Mouse (Mus musculus): ENCODE results near the gene Runx1. TPM values are rescaled to one million over a fixed set of nuclear protein-coding genes. Genes with fewer than 3 reads are reported as not detected.

Runx1 gene
- polyA plus RNA-seq, 1 experiment from 2014 or later, result 6.4 TPM

GRCm38 (mm10) chr16:92690759-92691158 is 135.2 kb downstream of the Runx1 start:
- no peak for TF ChIP-seq CTCF (IDR thresholded peaks at IDR 0.05; ENCODE audit: low read depth)
- TF ChIP-seq EP300 (optimal IDR thresholded peaks at IDR 0.05), result no peak
- H3K4me1 ChIP-seq (replicated peaks; ENCODE audit: control insufficient read depth, insufficient read depth), result no peaks in the 10 kb centered on the region
- no peak overlapping the region for H3K4me3 ChIP-seq (ENCODE audit: low read depth, low read length)
- H3K4me2 ChIP-seq (replicated peaks; ENCODE audit: low read depth), result no peak overlapping the region
- ATAC-seq (ENCODE audit: low FRiP score, low TSS enrichment), result no peak
- H3K9ac ChIP-seq (ENCODE audit: low read length), result no peak overlapping the region
- no peak overlapping the region for H3K27ac ChIP-seq (replicated peaks)
- H3K27me3 ChIP-seq (ENCODE audit: control insufficient read depth, insufficient read depth, low read length), result no peaks in the 10 kb centered on the region
- DNase-seq (ENCODE audit: low spot score), result no peak
- WGBS, result 63% methylated on average over 7 of the region's 7 CpGs
- H3K9me3 ChIP-seq (ENCODE audit: control insufficient read depth, low read length), result no peaks in the 10 kb centered on the region
- no peaks in the 10 kb centered on the region for H3K36me3 ChIP-seq (ENCODE audit: control insufficient read depth, insufficient read depth, low read length)

- no peak for TF ChIP-seq EP300 (optimal IDR thresholded peaks at IDR 0.05)
- no peak overlapping the region for H3K27ac ChIP-seq (replicated peaks)
- H3K9ac ChIP-seq (ENCODE audit: low read length), result no peak overlapping the region
- DNase-seq (ENCODE audit: low spot score) (no peak), ATAC-seq (ENCODE audit: low FRiP score, low TSS enrichment) (no peak)
- no peaks in the 10 kb centered on the region for H3K9me3 ChIP-seq (ENCODE audit: control insufficient read depth, low read length)
- H3K4me1 ChIP-seq (replicated peaks; ENCODE audit: control insufficient read depth, insufficient read depth), result no peaks in the 10 kb centered on the region
- H3K4me3 ChIP-seq (ENCODE audit: low read depth, low read length), result no peak overlapping the region
- no peak overlapping the region for H3K4me2 ChIP-seq (replicated peaks; ENCODE audit: low read depth)
- 91% methylated on average over 21 of the region's 21 CpGs for WGBS
- no peaks in the 10 kb centered on the region for H3K36me3 ChIP-seq (ENCODE audit: control insufficient read depth, insufficient read depth, low read length)
- H3K27me3 ChIP-seq (ENCODE audit: control insufficient read depth, insufficient read depth, low read length), result no peaks in the 10 kb centered on the region
These were observed 137.0 kb downstream of the Runx1 start for GRCm38 (mm10) chr16:92688941-92689340.

GRCm38 (mm10) chr16:92686978-92687377 is 139.0 kb downstream of the Runx1 start:
- ATAC-seq (ENCODE audit: low FRiP score, low TSS enrichment) (peak; percentile 92), DNase-seq (ENCODE audit: low spot score) (peak; percentile 85)
- Histone ChIP-seq H3K27ac (replicated peaks) (peak overlapping the region; percentile 75), H3K36me3 (ENCODE audit: control insufficient read depth, insufficient read depth, low read length) (no peaks in the 10 kb centered on the region), H3K9me3 (ENCODE audit: control insufficient read depth, low read length) (no peaks in the 10 kb centered on the region), H3K4me2 (replicated peaks; ENCODE audit: low read depth) (no peak overlapping the region), H3K9ac (ENCODE audit: low read length) (no peak overlapping the region), H3K27me3 (ENCODE audit: control insufficient read depth, insufficient read depth, low read length) (no peaks in the 10 kb centered on the region), H3K4me3 (ENCODE audit: low read depth, low read length) (no peak overlapping the region), H3K4me1 (replicated peaks; ENCODE audit: control insufficient read depth, insufficient read depth) (0 out of 2 replicates have a peak, but pooled peaks cover 4% of the 10 kb centered on the region)
- WGBS, result 64% methylated on average over 10 of the region's 10 CpGs
- TF ChIP-seq EP300 (optimal IDR thresholded peaks at IDR 0.05) (no peak), CTCF (IDR thresholded peaks at IDR 0.05; ENCODE audit: low read depth) (no peak)

- 41% methylated on average over 6 of the region's 6 CpGs for WGBS
- peak overlapping the region; percentile 73 for H3K27ac ChIP-seq (replicated peaks)
- H3K36me3 ChIP-seq (ENCODE audit: control insufficient read depth, insufficient read depth, low read length), result no peaks in the 10 kb centered on the region
- no peaks in the 10 kb centered on the region for H3K27me3 ChIP-seq (ENCODE audit: control insufficient read depth, insufficient read depth, low read length)
- H3K4me3 ChIP-seq (ENCODE audit: low read depth, low read length), result no peak overlapping the region
- DNase-seq (ENCODE audit: low spot score), result peak; percentile 62
- H3K4me1 ChIP-seq (replicated peaks; ENCODE audit: control insufficient read depth, insufficient read depth), result 0 out of 2 replicates have a peak, but pooled peaks cover 4% of the 10 kb centered on the region
- 0 out of 2 replicates have a peak overlapping the region, but pooled peaks have one; percentile 35 for H3K9ac ChIP-seq (ENCODE audit: low read length)
- ATAC-seq (ENCODE audit: low FRiP score, low TSS enrichment), result 0 out of 2 replicates have a peak, but pooled peaks have one; percentile 35
- no peak overlapping the region for H3K4me2 ChIP-seq (replicated peaks; ENCODE audit: low read depth)
- H3K9me3 ChIP-seq (ENCODE audit: control insufficient read depth, low read length), result no peaks in the 10 kb centered on the region
- no peak for TF ChIP-seq CTCF (IDR thresholded peaks at IDR 0.05; ENCODE audit: low read depth)
- no peak for TF ChIP-seq EP300 (optimal IDR thresholded peaks at IDR 0.05)
These were observed 140.1 kb downstream of the Runx1 start for GRCm38 (mm10) chr16:92685766-92686315.

GRCm38 (mm10) chr16:92684423-92685211 is 141.3 kb downstream of the Runx1 start:
- DNase-seq (ENCODE audit: low spot score), result no peak
- Histone ChIP-seq H3K4me2 (replicated peaks; ENCODE audit: low read depth) (0 out of 2 replicates have a peak overlapping the region, but pooled peaks have one; percentile 5), H3K27ac (replicated peaks) (peak overlapping the region; percentile 69), H3K4me3 (ENCODE audit: low read depth, low read length) (no peak overlapping the region), H3K36me3 (ENCODE audit: control insufficient read depth, insufficient read depth, low read length) (no peaks in the 10 kb centered on the region), H3K4me1 (replicated peaks; ENCODE audit: control insufficient read depth, insufficient read depth) (0 out of 2 replicates have a peak, but pooled peaks cover 4% of the 10 kb centered on the region), H3K27me3 (ENCODE audit: control insufficient read depth, insufficient read depth, low read length) (no peaks in the 10 kb centered on the region), H3K9ac (ENCODE audit: low read length) (no peak overlapping the region), H3K9me3 (ENCODE audit: control insufficient read depth, low read length) (no peaks in the 10 kb centered on the region)
- TF ChIP-seq EP300 (optimal IDR thresholded peaks at IDR 0.05) (no peak), CTCF (IDR thresholded peaks at IDR 0.05; ENCODE audit: low read depth) (no peak)
- peak; percentile 26; the same call in 1 of the 2 replicates for ATAC-seq (ENCODE audit: low FRiP score, low TSS enrichment)
- 38% methylated on average over 21 of the region's 21 CpGs for WGBS

- no peak for DNase-seq (ENCODE audit: low spot score)
- no peak for ATAC-seq (ENCODE audit: low FRiP score, low TSS enrichment)
- H3K36me3 ChIP-seq (ENCODE audit: control insufficient read depth, insufficient read depth, low read length), result no peaks in the 10 kb centered on the region
- H3K4me3 ChIP-seq (ENCODE audit: low read depth, low read length), result no peak overlapping the region
- H3K27ac ChIP-seq (replicated peaks), result no peak overlapping the region
- H3K4me1 ChIP-seq (replicated peaks; ENCODE audit: control insufficient read depth, insufficient read depth), result no peaks in the 10 kb centered on the region
- no peaks in the 10 kb centered on the region for H3K9me3 ChIP-seq (ENCODE audit: control insufficient read depth, low read length)
- no peaks in the 10 kb centered on the region for H3K27me3 ChIP-seq (ENCODE audit: control insufficient read depth, insufficient read depth, low read length)
- 70% methylated on average over 5 of the region's 5 CpGs for WGBS
- TF ChIP-seq CTCF (IDR thresholded peaks at IDR 0.05; ENCODE audit: low read depth), result no peak
- no peak for TF ChIP-seq EP300 (optimal IDR thresholded peaks at IDR 0.05)
- H3K9ac ChIP-seq (ENCODE audit: low read length), result no peak overlapping the region
- H3K4me2 ChIP-seq (replicated peaks; ENCODE audit: low read depth), result no peak overlapping the region
These were observed 149.3 kb downstream of the Runx1 start for GRCm38 (mm10) chr16:92676630-92677029.

All from stomach, postnatal 0 days (tissue).